Mouse (Mus musculus): ENCODE data around the gene Crocc2.

Crocc2 gene

DNA sequence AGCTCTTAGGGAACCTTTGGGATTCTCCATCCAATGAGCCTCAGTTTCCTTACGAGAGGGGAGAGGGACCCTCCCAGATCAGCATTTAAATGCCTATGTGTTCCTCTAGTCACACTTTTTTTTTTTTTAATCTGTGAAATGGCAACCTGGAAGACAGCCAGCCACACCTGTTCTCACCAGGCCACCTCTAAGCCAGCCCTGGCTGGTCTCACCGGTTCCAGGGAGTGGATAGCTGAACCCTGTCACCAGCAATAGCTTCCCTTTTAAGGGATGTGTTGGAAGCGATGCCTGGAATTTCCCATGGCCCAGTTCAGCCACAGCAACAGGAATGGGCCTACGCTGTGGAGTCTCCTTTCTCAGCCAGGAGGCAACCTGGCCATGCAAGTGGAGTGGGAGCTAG, 11.0 kb upstream of the Crocc2 start:
- TF ChIP-seq GATA4 (IDR thresholded peaks at IDR 0.05; ENCODE audit: insufficient replicate concordance, low read length) = no peak

DNA sequence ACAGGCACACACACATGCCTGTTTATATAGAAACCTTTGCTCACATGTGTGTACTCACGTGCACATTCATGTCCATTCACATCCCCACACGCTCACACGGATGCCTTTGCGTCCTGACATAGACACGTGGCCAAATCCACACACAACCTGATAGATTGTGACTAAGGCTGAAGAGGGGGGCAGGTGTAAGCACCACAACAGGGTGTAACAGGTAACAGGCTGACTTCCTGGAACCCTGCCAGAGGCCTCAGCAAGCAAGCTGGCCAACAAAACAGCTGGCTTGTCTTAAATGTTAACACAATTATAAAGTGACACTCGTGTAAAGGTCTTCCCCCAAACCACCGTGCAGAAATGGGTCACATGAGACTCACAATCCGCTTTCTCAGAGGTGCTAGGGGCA, 9.6 kb upstream of the Crocc2 start:
- TF ChIP-seq GATA4 (IDR thresholded peaks at IDR 0.05; ENCODE audit: insufficient replicate concordance, low read length) = no peak

- no peak for TF ChIP-seq GATA4 (IDR thresholded peaks at IDR 0.05; ENCODE audit: insufficient replicate concordance, low read length)
Measured at GRCm38 (mm10) chr1:93159566-93160500, 8.7 kb upstream of the Crocc2 start.

- no peak for TF ChIP-seq GATA4 (IDR thresholded peaks at IDR 0.05; ENCODE audit: insufficient replicate concordance, low read length)
Measured at GRCm38 (mm10) chr1:93160501-93161133, 7.9 kb upstream of the Crocc2 start, which contains the start of gene 2310007B03Rik. Gene 2310007B03Rik (minus strand): TSS chr1:93160948.

- no peak for TF ChIP-seq GATA4 (IDR thresholded peaks at IDR 0.05; ENCODE audit: insufficient replicate concordance, low read length)
Measured at GRCm38 (mm10) chr1:93161350-93161749, 7.2 kb upstream of the Crocc2 start.

- TF ChIP-seq GATA4 (IDR thresholded peaks at IDR 0.05; ENCODE audit: insufficient replicate concordance, low read length) = no peak
Measured at GRCm38 (mm10) chr1:93161921-93162320, 6.6 kb upstream of the Crocc2 start.

DNA sequence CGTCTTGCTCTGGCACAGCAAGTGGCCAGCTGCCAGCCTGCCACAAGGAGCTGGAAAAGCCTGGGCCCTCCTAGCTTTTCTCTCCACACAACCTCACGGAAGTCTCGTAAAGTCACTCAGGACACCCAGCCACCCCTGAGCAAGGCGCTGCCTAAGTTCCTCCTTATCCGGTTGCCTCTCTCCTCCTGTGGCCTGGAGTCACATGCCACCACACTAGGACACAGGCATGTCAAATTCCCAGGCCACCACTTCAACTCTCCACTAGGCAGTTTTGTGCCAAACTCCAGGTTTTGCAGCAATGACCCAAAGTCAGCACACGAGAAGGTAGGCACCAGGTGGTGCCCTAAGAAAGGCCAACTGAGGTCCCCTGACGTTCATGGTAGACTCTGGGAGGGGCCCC, 5.9 kb upstream of the Crocc2 start:
- no peak for TF ChIP-seq GATA4 (IDR thresholded peaks at IDR 0.05; ENCODE audit: insufficient replicate concordance, low read length)

GRCm38 (mm10) chr1:93165447-93165846, 3.1 kb upstream of the Crocc2 start:
- no peak for TF ChIP-seq GATA4 (IDR thresholded peaks at IDR 0.05; ENCODE audit: insufficient replicate concordance, low read length)

DNA sequence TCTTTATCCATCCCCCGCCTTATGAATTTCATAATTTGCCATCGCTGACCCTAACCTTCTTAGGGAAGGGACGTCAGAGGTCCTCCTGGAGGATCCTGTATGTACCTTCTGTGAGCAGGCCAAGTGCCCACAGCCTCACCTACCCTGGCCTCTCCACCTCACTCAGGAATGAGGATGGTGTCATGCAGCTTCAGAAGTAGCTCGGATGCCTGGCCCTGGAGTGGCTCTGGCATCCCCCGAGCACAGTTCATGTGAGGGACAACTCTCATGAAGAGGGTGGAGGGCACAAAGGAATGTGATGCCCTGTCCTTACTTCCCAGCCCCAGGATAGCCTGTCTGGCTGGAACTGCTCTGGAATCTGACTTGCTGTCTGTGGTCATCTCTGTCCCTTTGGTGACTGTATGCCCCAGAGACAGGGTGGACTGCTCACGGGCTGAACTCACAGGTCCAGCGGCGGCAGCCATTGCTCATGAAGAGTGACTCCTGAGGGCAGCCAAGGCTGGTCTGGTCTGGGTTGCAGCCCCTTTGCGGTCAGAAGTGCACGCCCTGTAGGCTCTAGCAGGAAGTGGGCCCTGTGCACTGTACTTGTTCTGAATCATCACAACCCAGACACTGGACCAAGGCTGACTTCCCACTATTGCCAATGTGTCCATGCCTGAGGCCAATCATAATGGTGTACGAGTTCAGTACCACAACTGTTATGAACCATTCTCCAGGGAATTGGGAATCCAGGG, 2.0 kb upstream of the Crocc2 start:
- no peak for TF ChIP-seq GATA4 (IDR thresholded peaks at IDR 0.05; ENCODE audit: insufficient replicate concordance, low read length)

- TF ChIP-seq GATA4 (IDR thresholded peaks at IDR 0.05; ENCODE audit: insufficient replicate concordance, low read length) = no peak
Measured at GRCm38 (mm10) chr1:93173665-93174064, 5.1 kb downstream of the Crocc2 start.

- no peak for TF ChIP-seq GATA4 (IDR thresholded peaks at IDR 0.05; ENCODE audit: insufficient replicate concordance, low read length)
Measured at GRCm38 (mm10) chr1:93174399-93174798, 5.9 kb downstream of the Crocc2 start.

GRCm38 (mm10) chr1:93175849-93176248, 7.3 kb downstream of the Crocc2 start:
- TF ChIP-seq GATA4 (IDR thresholded peaks at IDR 0.05; ENCODE audit: insufficient replicate concordance, low read length) = no peak

GRCm38 (mm10) chr1:93176525-93177332, 8.2 kb downstream of the Crocc2 start:
- TF ChIP-seq GATA4 (IDR thresholded peaks at IDR 0.05; ENCODE audit: insufficient replicate concordance, low read length) = no peak

- TF ChIP-seq GATA4 (IDR thresholded peaks at IDR 0.05; ENCODE audit: insufficient replicate concordance, low read length) = no peak
Measured at GRCm38 (mm10) chr1:93182281-93182680, 13.8 kb downstream of the Crocc2 start.

Measured in liver, adult (tissue).